ENCODE assay signal across 8 mouse cellular contexts in the genomic region with DNA sequence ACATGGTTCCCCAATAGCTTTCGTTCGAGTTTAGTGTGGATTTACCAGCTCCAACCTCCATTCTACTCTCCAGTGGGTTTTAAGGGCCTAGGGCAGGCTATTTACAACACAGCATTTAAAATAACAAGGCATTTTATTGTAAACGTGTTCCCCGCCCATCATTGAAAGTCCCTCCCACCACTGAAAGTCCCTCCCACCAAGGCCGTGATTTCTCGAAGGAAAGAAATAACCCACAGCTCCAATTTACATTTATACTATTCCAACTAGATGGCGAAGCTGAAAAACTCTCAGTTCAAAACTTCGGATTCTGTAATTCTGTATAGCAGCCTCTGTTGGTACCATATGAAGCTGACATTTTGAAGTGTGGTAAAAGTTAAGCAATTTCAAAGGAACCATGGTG. TPM values are rescaled to one million over a fixed set of nuclear protein-coding genes. Genes with fewer than 3 reads are reported as not detected.
A peak's percentile ranks its signal among the peaks of the same experiment; 100 is the strongest.
DNase-seq lines count a peak whose midpoint lies in the region; ATAC-seq and TF ChIP-seq lines count a peak whose summit lies in the region.

No protein-coding gene starts in this region.

- ATAC-seq in heart, embryonic 13.5 days (ENCODE audit: extremely low read depth, insufficient number of reproducible peaks, low FRiP score, low TSS enrichment) = no peak
- no peak for ATAC-seq in midbrain, embryonic 12.5 days (ENCODE audit: low FRiP score, low read depth)

- peak overlapping the region; percentile 73; the same call in 1 of the 2 replicates for H3K9ac ChIP-seq in CH12.LX (ENCODE audit: insufficient read depth, low read depth)
- H3K9ac ChIP-seq in heart, embryonic 13.5 days = peak overlapping the region; percentile 99
- H3K9ac ChIP-seq in midbrain, embryonic 12.5 days (replicated peaks) = 0 out of 2 replicates have a peak overlapping the region, but pooled peaks have one; percentile 90

- peak overlapping the region; percentile 70 for H3K4me2 ChIP-seq in CH12.LX (ENCODE audit: insufficient read depth, low read depth, poor library complexity, severe bottlenecking)
- H3K4me2 ChIP-seq in heart, embryonic 13.5 days = peak overlapping the region; percentile 72
- peak overlapping the region; percentile 90 for H3K4me2 ChIP-seq in midbrain, embryonic 12.5 days (replicated peaks)

- no peak for TF ChIP-seq CTCF in CH12.LX (conservative IDR thresholded peaks at IDR 0.05 in 1 of 2, IDR thresholded peaks at IDR 0.05 in 1 of 2; ENCODE audit: low read depth in 2 of 2, low read length in 2 of 2)
- TF ChIP-seq CTCF in bone marrow macrophage, adult 2 months (IDR thresholded peaks at IDR 0.05; ENCODE audit: low read depth, low read length) = no peak

- H3K36me3 ChIP-seq in CH12.LX (replicated peaks in 1 of 2; ENCODE audit: control insufficient read depth in 1 of 2, insufficient read depth in 1 of 2, low read length in 1 of 2) = no peaks in the 10 kb centered on the region
- no peaks in the 10 kb centered on the region for H3K36me3 ChIP-seq in heart, embryonic 13.5 days
- H3K36me3 ChIP-seq in midbrain, embryonic 12.5 days = no peaks in the 10 kb centered on the region

- dilution Hi-C loops in CH12.LX (cut with MboI; ENCODE audit: extremely low pct_ligation_motif_present, extremely low pct_unique_long_range_greater_than_20kb, low sequenced_read_pairs) = no loop called here

- intact Hi-C loops in left cerebral cortex, postnatal 10 days (cut with DNase I) = loop anchor here (5.0 kb wide), 1 partner anchor 47 kb away; no protein-coding TSS in a partner anchor

- in situ Hi-C loops in CH12.LX (cut with MboI; ENCODE audit: low pct_ligation_motif_present, low pct_unique_long_range_greater_than_20kb, low sequenced_read_pairs) = no loop called here

- no peaks in the 10 kb centered on the region for H3K79me2 ChIP-seq in CH12.LX (replicated peaks; ENCODE audit: control insufficient read depth, extremely low read depth, insufficient read depth, poor library complexity, severe bottlenecking)

- H3K27me3 ChIP-seq in CH12.LX (replicated peaks) = peaks cover 46% of the 10 kb centered on the region
- H3K27me3 ChIP-seq in heart, embryonic 13.5 days (replicated peaks) = no peaks in the 10 kb centered on the region
- H3K27me3 ChIP-seq in midbrain, embryonic 12.5 days = peaks cover 12% of the 10 kb centered on the region

- H3K27ac ChIP-seq in CH12.LX (ENCODE audit: insufficient read depth, low read depth) = no peak overlapping the region
- H3K27ac ChIP-seq in bone marrow macrophage, adult 2 months (ENCODE audit: insufficient read depth, low read depth, low read length) = no peak overlapping the region
- peak overlapping the region; percentile 97 for H3K27ac ChIP-seq in heart, embryonic 13.5 days (replicated peaks)
- no peak overlapping the region for H3K27ac ChIP-seq in midbrain, embryonic 12.5 days (replicated peaks)

- no peak for TF ChIP-seq EP300 in CH12.LX (IDR thresholded peaks at IDR 0.05; ENCODE audit: low read length)

- peaks cover 0 to 22% of the 10 kb centered on the region in 2 experiments; a peak in 2 of 4 replicates for H3K4me1 ChIP-seq in CH12.LX (ENCODE audit: control insufficient read depth in 1 of 2, insufficient read depth in 2 of 2)
- H3K4me1 ChIP-seq in bone marrow macrophage, adult 2 months (ENCODE audit: control insufficient read depth, insufficient read depth, low read length) = peaks cover 9% of the 10 kb centered on the region
- peaks cover 58% of the 10 kb centered on the region for H3K4me1 ChIP-seq in heart, embryonic 13.5 days
- peaks cover 9% of the 10 kb centered on the region for H3K4me1 ChIP-seq in midbrain, embryonic 12.5 days

- no peak for TF ChIP-seq POLR2A in CH12.LX (IDR thresholded peaks at IDR 0.05; ENCODE audit: low read depth, low read length)
- TF ChIP-seq POLR2A in bone marrow macrophage, adult 2 months (IDR thresholded peaks at IDR 0.05; ENCODE audit: borderline replicate concordance, low read depth, low read length) = no peak

- no peak for DNase-seq in CH12.LX (ENCODE audit: extremely low read depth)
- DNase-seq in kidney, postnatal 25 days = peak; percentile 53 to 54
- DNase-seq in urinary bladder, adult 2 months (ENCODE audit: low spot score) = no peak
- no peak for DNase-seq in left cerebral cortex, postnatal 10 days (ENCODE audit: extremely low spot score in 1 of 2, low spot score in 2 of 2)
- DNase-seq in urinary bladder, postnatal 4 days (ENCODE audit: low spot score in 2 of 2) = no peak

- under 1% methylated on average over 8 of the region's 8 CpGs for WGBS in heart, embryonic 13.5 days
- WGBS in midbrain, embryonic 12.5 days = 2% methylated on average over 8 of the region's 8 CpGs

- TF ChIP-seq RAD21 in CH12.LX (IDR thresholded peaks at IDR 0.05; ENCODE audit: low read depth, low read length) = no peak

- H3K9me3 ChIP-seq in CH12.LX (replicated peaks; ENCODE audit: low read length) = no peaks in the 10 kb centered on the region
- no peaks in the 10 kb centered on the region for H3K9me3 ChIP-seq in heart, embryonic 13.5 days
- no peaks in the 10 kb centered on the region for H3K9me3 ChIP-seq in midbrain, embryonic 12.5 days

- H3K4me3 ChIP-seq in CH12.LX (replicated peaks in 1 of 3; ENCODE audit: low read depth in 2 of 3, low read length in 2 of 3, poor library complexity in 1 of 3) = peak overlapping the region in 1 of 3 experiments; percentile 43
- peak overlapping the region; percentile 92 for H3K4me3 ChIP-seq in bone marrow macrophage, adult 2 months (ENCODE audit: insufficient read depth, low read length)
- peak overlapping the region; percentile 97 for H3K4me3 ChIP-seq in heart, embryonic 13.5 days
- peak overlapping the region; percentile 95 for H3K4me3 ChIP-seq in midbrain, embryonic 12.5 days

TF ChIP-seq in CH12.LX, 34 proteins besides CTCF, POLR2A, EP300 and RAD21:
- TF ChIP-seq MAX (IDR thresholded peaks at IDR 0.05; ENCODE audit: low read length) (no peak), TBP (conservative IDR thresholded peaks at IDR 0.05; ENCODE audit: low read depth, low read length) (no peak), ETS1 (conservative IDR thresholded peaks at IDR 0.05; ENCODE audit: low read depth, low read length) (no peak), ELF1 (IDR thresholded peaks at IDR 0.05; ENCODE audit: low read depth, low read length) (no peak), CHD2 (IDR thresholded peaks at IDR 0.05; ENCODE audit: low read length) (peak; percentile 73)

RNA-seq across cellular contexts. Expression of gene Gm49361, which starts 1.4 kb away (rescaled TPM):
- not detected in 2 replicates for total RNA-seq in CH12.LX (2012; rRNA removed)
- not detected in 2 replicates for total RNA-seq in CH12.LX (2014; rRNA removed)
- not detected in 2 replicates for polyA plus RNA-seq in CH12.LX (2012; ENCODE audit: insufficient read length, low read depth)
- polyA plus RNA-seq in bone marrow macrophage, adult 2 months (2012; ENCODE audit: insufficient read depth, insufficient read length, missing spikeins) = not detected in 2 replicates
- polyA plus RNA-seq in heart, embryonic 13.5 days (2015; fragmentation: Nextera tagmentation; extraction: Ambion mirVana) = not detected in 2 replicates
- not detected in 2 replicates for polyA plus RNA-seq in midbrain, embryonic 12.5 days (2016; fragmentation: Nextera tagmentation; extraction: Ambion mirVana)
- polyA plus RNA-seq in urinary bladder, adult 2 months (2012; rRNA removed) = not detected in 2 replicates
- total RNA-seq in left cerebral cortex, postnatal 10 days (2021) = under 1 TPM in 1 of 2 experiments, not detected in 1; 0.65 TPM

RNA-seq across cellular contexts. Expression of gene Lats2, which starts 13.6 kb away (rescaled TPM):
- total RNA-seq in CH12.LX (2012; rRNA removed) (1.5 TPM in 2 replicates), CH12.LX (2014; rRNA removed) (0.96 and 4.0 TPM in 2 replicates)
- polyA plus RNA-seq in CH12.LX (2012; ENCODE audit: insufficient read length, low read depth) = 0.64 and 1.1 TPM in 2 replicates
- 22.4 and 27.6 TPM in 2 replicates for polyA plus RNA-seq in bone marrow macrophage, adult 2 months (2012; ENCODE audit: insufficient read depth, insufficient read length, missing spikeins)
- polyA plus RNA-seq in heart, embryonic 13.5 days (2015; fragmentation: Nextera tagmentation; extraction: Ambion mirVana) = 21.2 and 21.7 TPM in 2 replicates
- 17.0 and 17.1 TPM in 2 replicates for polyA plus RNA-seq in midbrain, embryonic 12.5 days (2016; fragmentation: Nextera tagmentation; extraction: Ambion mirVana)
- 35.2 and 35.9 TPM in 2 replicates for polyA plus RNA-seq in urinary bladder, adult 2 months (2012; rRNA removed)
- total RNA-seq in left cerebral cortex, postnatal 10 days (2021) = 10 to 100 TPM in 1 of 2 experiments, 1 to 10 TPM in 1; 9.6 to 14.4 TPM

RNA-seq across cellular contexts. Expression of gene Sap18, which starts 53.4 kb away (rescaled TPM):
- total RNA-seq in CH12.LX (2012; rRNA removed) (173 and 243 TPM in 2 replicates), CH12.LX (2014; rRNA removed) (33.9 and 49.0 TPM in 2 replicates)
- 8.3 and 8.8 TPM in 2 replicates for polyA plus RNA-seq in CH12.LX (2012; ENCODE audit: insufficient read length, low read depth)
- 13.7 and 76.3 TPM in 2 replicates for polyA plus RNA-seq in bone marrow macrophage, adult 2 months (2012; ENCODE audit: insufficient read depth, insufficient read length, missing spikeins)
- 15.7 and 17.3 TPM in 2 replicates for polyA plus RNA-seq in heart, embryonic 13.5 days (2015; fragmentation: Nextera tagmentation; extraction: Ambion mirVana)
- 23.0 and 39.1 TPM in 2 replicates for polyA plus RNA-seq in midbrain, embryonic 12.5 days (2016; fragmentation: Nextera tagmentation; extraction: Ambion mirVana)
- polyA plus RNA-seq in urinary bladder, adult 2 months (2012; rRNA removed) = 38.9 and 49.8 TPM in 2 replicates
- total RNA-seq in left cerebral cortex, postnatal 10 days (2021) = 10 to 100 TPM; 33.2 to 69.0 TPM

Comparison
In these comparisons a context has a peak if more than half of its experiments do, and no peak if none do; other contexts are left out.
1. DNase-seq: peak in kidney, postnatal 25 days (2 of 2); none in CH12.LX (single experiment), urinary bladder, adult 2 months (single experiment), left cerebral cortex, postnatal 10 days (0 of 2) and urinary bladder, postnatal 4 days (0 of 2).
2. Peak in every context shown above with its lines, with median percentiles within 50 percentile points of each other: H3K4me2 ChIP-seq and H3K9ac ChIP-seq.